Mouse (Mus musculus) adrenal gland, postnatal 36 days (tissue): ENCODE results near the gene S100a7a. TPM values are rescaled to one million over a fixed set of nuclear protein-coding genes. Genes with fewer than 3 reads are reported as not detected.

Experiments
- DNase-seq, 2 experiments: peaks; one replicate each; pipeline ENCODE4 v3.0.0; 2021; ENCODE audit warnings: mixed read lengths in 1 of 2
- total RNA-seq, 2 experiments: library from RNA; stranded (reverse); gene quantifications; 2 replicates each; pipeline ENCODE4 v1.2.3; 2021

The S100a7a gene
- total RNA-seq, 2 experiments from 2014 or later = 0.33 TPM; not detected in 1

DNA sequence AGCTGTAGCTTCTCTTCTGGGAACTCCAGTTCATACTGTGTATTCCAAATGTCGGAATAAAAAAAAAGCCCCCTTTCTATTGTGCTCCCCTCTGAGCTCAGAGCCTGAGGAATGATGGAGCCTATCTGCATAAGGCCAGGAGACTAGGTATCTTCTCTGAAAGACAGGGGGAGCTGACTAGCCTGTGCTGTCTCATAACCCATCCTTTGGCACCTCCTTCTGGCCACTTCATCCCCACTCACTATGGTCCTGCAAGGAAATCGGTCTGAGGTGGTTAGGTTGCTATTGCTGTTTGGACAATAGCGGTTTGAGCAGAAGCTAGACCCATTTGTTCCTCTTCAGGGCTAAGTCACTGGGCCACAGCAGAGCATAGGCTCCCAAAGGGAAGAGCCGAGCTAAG, 26.0 kb upstream of the S100a7a start:
- DNase-seq = no peak

DNA sequence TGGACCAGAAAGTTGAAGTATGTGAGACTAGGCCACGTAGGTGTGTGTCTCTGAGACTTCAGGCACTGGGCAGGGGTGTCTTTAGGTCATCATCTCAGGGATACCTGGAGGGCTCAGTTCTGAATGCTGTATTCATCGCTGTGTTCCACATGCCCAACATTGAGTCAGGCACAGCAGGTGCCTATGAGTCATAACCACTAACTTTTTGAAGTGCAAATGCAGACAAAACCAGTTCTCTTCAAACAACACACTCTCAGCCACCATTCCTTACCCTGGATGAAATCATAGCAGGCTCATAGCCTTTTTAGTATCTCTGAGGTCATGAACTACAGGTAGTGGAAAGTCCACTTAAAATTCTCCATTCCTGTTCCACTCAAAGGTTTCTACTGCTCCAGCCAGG, 24.5 kb upstream of the S100a7a start:
- DNase-seq = no peak

DNA sequence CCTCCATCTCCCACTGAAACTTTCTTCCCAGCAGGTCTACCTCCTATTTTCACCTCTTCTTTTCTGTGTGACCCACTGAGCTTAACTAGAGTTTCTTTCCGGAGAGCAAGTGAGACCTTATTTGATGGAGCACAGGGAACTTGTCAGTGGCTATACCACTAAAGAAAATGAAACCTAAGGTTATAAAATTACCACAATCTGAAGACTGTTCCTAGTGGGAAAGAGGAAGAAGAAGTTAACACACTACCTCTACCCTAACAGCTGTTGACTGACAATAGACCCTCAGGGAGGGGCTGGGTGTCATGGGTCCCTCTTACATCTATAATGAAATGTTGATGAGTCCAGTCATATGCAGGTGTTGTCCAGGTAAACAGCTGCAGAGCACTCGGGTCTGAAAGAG, 21.8 kb upstream of the S100a7a start:
- DNase-seq = no peak

GRCm38 (mm10) chr3:90638511-90639275, 15.1 kb upstream of the S100a7a start:
- DNase-seq = no peak

- peak in 1 of 2 experiments; percentile 22 for DNase-seq
These were observed 14.2 kb upstream of the S100a7a start for GRCm38 (mm10) chr3:90639511-90640154.

DNA sequence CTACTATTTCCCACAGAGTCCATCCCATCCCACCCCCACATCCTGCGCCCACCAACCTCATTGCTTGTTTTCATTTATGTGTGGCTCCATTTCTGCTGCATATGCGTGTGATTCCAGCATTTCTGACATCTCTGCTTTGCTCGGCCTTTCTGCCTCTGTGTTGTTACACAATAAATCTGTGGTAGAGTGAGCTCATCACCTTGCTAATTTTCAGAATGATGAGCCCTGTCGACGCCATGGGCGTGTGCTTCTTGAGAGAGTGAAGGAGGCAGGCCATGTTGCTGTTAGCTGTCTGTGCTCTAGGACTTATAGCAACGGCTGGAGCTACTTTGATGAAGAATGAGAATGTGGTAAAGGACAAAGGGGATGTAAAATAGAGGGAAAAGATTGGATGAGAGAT, 12.8 kb upstream of the S100a7a start:
- no peak for DNase-seq

DNA sequence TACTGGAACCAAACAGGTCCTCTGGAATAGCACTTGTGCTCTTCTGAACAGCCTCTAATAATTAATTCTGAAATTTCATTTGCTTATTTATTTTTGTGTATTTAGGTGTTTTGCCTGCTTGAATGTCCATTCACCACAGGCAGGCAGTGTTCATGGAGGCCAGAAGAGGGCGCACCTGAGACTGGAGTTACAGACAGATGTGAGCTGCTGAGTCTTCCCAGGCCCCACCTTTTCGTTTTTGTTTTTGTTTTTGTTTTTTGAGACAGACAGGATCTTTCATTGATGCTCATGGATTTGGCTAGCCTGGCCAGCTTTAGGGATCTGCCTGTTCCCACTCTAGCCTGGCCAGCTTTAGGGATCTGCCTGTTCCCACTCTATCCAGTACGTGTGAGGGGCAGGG, 9.6 kb upstream of the S100a7a start:
- DNase-seq = peak; percentile 65 to 73

DNA sequence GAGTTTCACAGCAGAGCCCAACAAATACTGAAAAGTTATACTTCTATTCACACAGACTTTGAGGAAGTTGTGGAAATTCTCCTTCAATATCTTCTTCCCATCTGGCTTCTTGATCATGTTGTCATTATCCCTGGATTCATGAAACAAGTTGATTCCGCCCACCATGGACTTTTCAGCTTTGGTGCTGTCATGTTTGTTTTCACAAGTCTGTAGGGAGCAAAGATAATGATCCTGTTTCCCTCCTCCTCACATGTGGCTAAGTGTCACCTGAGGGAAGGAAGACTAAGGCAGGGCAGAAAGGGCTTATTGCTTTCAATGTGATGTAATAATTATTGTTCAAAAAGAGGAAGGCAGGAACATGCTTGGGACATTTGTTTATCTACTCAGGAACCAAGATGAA, 6.5 kb upstream of the S100a7a start:
- no peak for DNase-seq

GRCm38 (mm10) chr3:90648981-90649380, 4.8 kb upstream of the S100a7a start:
- no peak for DNase-seq

DNA sequence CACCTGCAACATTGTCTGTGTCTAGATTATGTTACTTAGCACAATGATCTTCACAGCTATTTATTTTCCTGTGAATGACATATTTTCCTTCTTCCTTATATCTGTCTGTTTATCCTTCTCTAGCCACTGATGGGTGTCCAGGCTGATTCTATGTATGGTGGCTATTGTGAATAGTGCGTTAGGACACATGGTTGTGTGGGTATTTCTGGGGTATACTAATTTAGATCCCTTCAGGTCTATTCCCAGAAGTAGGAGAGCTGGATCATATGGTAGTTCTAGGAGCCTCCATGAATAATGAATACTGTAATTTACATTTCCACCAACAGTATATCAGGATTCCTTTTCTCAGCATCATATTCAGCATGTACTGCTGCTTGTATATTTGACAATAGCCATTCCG, 4.0 kb upstream of the S100a7a start:
- no peak for DNase-seq

- peak; percentile 62 to 77 for DNase-seq
These were observed 824 bp upstream of the S100a7a start for GRCm38 (mm10) chr3:90652878-90653508.

DNA sequence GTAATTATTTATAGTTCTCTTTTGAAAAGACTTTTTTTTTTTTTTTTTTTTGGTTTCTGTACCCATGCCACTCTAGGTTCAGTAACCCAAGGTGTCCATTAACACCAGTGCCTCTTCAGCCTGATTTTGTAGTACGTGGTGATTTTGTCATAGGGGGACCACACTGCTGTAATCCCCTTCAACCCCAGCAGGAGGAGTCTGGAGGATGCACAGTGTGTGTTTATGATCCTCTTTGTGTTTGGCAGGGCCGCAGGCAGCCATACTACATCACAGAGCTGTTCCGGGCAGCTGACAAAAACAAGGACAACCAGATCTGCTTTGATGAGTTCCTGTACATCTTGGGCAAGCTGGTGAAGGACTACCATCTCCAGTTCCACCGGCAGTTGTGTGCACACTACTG, 3.6 kb downstream of the S100a7a start:
- no peak for DNase-seq

- no peak for DNase-seq
These were observed 5.7 kb downstream of the S100a7a start for GRCm38 (mm10) chr3:90659364-90660044.

GRCm38 (mm10) chr3:90664219-90664618, 10.4 kb downstream of the S100a7a start:
- peak; percentile 14 to 30 for DNase-seq

DNA sequence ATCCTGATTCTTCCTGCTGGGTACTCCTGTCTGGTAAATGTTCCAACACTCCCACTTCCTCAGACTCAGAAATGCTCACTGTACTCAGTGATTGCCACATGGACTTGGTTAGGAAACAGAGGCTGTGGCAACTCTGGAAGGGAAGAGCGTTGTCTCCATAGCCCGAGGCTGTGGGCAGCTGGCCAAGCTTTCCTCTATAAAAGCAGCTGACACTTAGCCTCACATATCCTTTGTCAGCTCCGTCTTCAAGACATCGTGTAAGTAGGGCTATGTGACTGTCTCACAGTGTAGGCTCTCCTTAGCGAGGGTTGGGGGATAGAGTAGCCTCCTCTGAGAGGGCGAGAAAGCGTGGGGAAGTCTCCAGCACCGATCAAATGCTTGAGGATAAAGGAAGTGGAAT, 15.0 kb downstream of the S100a7a start, which contains the start of gene S100a8:
Gene S100a8, plus strand, starts transcription at position 133 of the 400 bp plus-strand sequence.
- peak; percentile 44 to 55 for DNase-seq

DNA sequence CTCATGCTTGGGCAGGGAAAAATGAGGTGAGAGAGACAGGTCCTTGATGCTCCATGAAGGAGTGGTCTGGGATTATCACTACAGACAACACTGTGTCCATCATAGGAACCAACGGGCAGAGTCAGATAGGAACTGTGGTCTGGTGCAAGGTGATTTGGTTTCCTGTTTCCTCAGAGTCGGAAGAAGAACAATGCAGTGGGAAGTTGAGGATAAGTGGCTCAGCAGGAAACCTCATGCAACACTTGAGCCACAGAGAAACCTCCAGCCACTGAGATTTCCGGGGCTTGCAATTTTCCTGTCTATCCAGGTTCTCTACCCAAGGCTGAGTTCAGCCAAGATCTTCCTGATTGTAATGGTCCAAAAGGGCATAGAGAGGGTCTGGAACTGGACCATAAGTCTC, 24.8 kb downstream of the S100a7a start:
- no peak for DNase-seq

DNA sequence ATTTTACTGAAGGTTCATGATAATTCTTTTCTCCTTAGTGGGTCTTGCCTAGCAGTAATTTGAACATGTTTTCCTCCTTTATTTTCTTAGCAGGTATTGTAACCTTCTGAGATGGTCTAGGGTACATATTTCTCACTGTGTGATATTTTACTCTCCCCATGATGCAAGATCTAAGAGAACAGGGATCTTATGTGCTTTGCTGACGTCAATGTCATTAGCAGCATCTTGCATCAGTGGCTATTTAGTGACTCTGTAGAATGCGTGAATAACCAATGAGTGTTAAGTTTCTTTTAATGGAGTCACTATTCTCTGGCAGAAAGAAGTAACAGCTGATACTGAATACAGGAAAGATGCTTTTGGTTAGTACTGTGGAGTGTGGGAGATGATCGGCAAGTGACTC, 30.1 kb downstream of the S100a7a start:
- no peak for DNase-seq

DNA sequence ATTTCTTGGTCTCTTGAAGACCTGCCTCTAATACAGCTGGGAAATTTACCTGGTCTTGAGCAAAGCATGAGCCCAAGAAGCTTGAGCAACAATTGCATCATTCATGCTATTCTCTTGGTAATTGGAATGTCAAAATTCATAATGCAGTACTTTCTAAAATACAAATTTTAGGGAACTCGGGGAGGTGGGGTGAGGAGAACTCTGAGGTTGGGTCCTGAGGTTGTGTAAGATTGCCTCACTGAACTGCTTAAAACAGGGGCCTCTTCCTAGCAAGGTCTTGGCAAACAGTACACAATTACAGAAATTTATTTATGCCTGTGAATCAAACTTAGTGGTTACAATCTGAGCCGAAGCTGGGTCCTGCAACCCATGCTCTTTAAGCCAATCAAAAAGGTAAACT, 33.0 kb downstream of the S100a7a start:
- no peak for DNase-seq

DNA sequence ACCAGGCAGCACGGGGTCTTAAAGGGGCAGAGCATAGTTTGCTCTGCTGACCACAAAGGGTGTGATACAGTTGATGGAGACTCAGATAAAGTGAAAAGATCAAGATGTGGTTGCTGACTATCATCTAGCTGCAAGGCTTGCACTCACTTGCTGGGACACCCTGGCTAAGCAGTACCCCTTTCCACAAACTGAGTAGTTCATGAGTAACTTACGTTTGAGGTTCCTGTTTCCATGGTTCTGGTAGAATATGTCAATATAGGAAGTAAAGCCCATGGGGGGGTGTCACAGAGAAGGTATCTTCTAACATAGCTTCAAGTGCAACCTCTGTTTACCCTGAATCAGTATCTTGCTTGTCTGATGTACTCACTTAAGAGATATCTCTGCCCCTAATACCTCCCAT, 39.7 kb downstream of the S100a7a start:
- no peak for DNase-seq

GRCm38 (mm10) chr3:90695613-90696012, 41.8 kb downstream of the S100a7a start, which contains the start of gene S100a9:
S100a9 (minus strand) TSS chr3:90695721.
- DNase-seq = no peak

- no peak for DNase-seq
These were observed 48.4 kb downstream of the S100a7a start for GRCm38 (mm10) chr3:90702244-90702643.
